ENCODE assay signal across 7 mouse cellular contexts in the genomic region with DNA sequence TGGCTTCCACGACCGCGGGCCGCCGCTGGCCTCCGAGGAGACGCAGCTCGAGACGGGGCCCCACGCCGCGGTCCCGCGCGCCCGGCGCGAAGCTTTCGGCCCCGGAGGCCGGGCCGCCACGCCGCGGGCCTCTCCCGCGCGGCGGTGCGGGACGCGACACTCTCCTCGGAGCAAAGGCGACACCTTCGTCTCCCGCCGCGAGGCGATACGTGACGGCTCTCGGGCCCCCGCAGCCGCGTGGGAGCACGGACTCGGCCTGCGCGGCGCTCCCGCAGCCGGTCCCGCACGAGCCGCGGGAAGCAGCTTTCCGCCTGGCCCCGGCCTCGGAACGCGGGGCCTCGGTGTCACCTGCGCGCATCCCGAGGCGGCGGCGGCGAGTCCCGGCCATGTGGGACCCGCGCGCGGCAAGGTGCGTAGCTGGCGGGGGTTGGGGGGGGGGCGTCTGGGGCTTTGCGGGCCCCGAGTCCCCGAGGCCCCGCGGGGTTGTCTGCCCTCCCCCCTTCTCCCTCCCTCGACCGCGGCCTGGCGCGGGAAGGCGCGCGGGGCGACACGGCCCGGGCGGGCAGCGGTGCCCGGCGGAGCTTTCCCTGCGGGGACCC. TPM values are rescaled to one million over a fixed set of nuclear protein-coding genes. Genes with fewer than 3 reads are reported as not detected.
A peak's percentile ranks its signal among the peaks of the same experiment; 100 is the strongest.
DNase-seq lines count a peak whose midpoint lies in the region; ATAC-seq and TF ChIP-seq lines count a peak whose summit lies in the region.

No protein-coding gene starts in this region.

- TF ChIP-seq POLR2A in cortical plate, adult 2 months (IDR thresholded peaks at IDR 0.05; ENCODE audit: extremely low read depth, insufficient read depth, low read length): no peak

- H3K36me3 ChIP-seq in kidney, embryonic 16.5 days (ENCODE audit: insufficient read depth, low read length): no peaks in the 10 kb centered on the region
- no peaks in the 10 kb centered on the region for H3K36me3 ChIP-seq in heart, postnatal 0 days (replicated peaks; ENCODE audit: control insufficient read depth, insufficient read depth, low read length)
- no peaks in the 10 kb centered on the region for H3K36me3 ChIP-seq in midbrain, embryonic 12.5 days

- peak overlapping the region; percentile 84 for H3K4me2 ChIP-seq in kidney, embryonic 16.5 days (replicated peaks; ENCODE audit: low read depth, low read length)
- H3K4me2 ChIP-seq in heart, postnatal 0 days (ENCODE audit: low read depth, low read length): peak overlapping the region; percentile 65
- peak overlapping the region; percentile 91 for H3K4me2 ChIP-seq in midbrain, embryonic 12.5 days (replicated peaks)

- H3K27ac ChIP-seq in kidney, embryonic 16.5 days (ENCODE audit: low read length): no peak overlapping the region
- H3K27ac ChIP-seq in cortical plate, adult 2 months (ENCODE audit: insufficient read depth, low read length): peak overlapping the region; percentile 98
- H3K27ac ChIP-seq in heart, postnatal 0 days (ENCODE audit: low read depth): no peak overlapping the region
- H3K27ac ChIP-seq in midbrain, embryonic 12.5 days (replicated peaks): no peak overlapping the region

- H3K9me3 ChIP-seq in kidney, embryonic 16.5 days (ENCODE audit: low read length): peaks cover 17% of the 10 kb centered on the region
- H3K9me3 ChIP-seq in heart, postnatal 0 days (replicated peaks; ENCODE audit: control insufficient read depth, low read length): peaks cover 13% of the 10 kb centered on the region; the same call in 1 of the 2 replicates
- H3K9me3 ChIP-seq in midbrain, embryonic 12.5 days: peaks cover 9% of the 10 kb centered on the region; the same call in 1 of the 2 replicates

- no peak for TF ChIP-seq EP300 in heart, postnatal 0 days (IDR thresholded peaks at IDR 0.05; ENCODE audit: low read depth)

- H3K4me1 ChIP-seq in kidney, embryonic 16.5 days (ENCODE audit: insufficient read depth, low read length): peaks cover 19% of the 10 kb centered on the region
- no peaks in the 10 kb centered on the region for H3K4me1 ChIP-seq in cortical plate, adult 2 months (ENCODE audit: control insufficient read depth, insufficient read depth, low read length)
- H3K4me1 ChIP-seq in heart, postnatal 0 days (ENCODE audit: control insufficient read depth, insufficient read depth): 0 out of 2 replicates have a peak, but pooled peaks cover 5% of the 10 kb centered on the region
- peaks cover 18% of the 10 kb centered on the region for H3K4me1 ChIP-seq in midbrain, embryonic 12.5 days

- H3K4me3 ChIP-seq in kidney, embryonic 16.5 days (ENCODE audit: low read length): peak overlapping the region; percentile 54
- H3K4me3 ChIP-seq in cortical plate, adult 2 months (ENCODE audit: insufficient read depth, low read length): peak overlapping the region; percentile 74
- H3K4me3 ChIP-seq in heart, postnatal 0 days (ENCODE audit: low read depth, low read length): peak overlapping the region; percentile 43
- peak overlapping the region; percentile 53 for H3K4me3 ChIP-seq in midbrain, embryonic 12.5 days

- TF ChIP-seq CTCF in cortical plate, adult 2 months (IDR thresholded peaks at IDR 0.05; ENCODE audit: extremely low read depth, insufficient read depth, low read length): no peak
- TF ChIP-seq CTCF in heart, postnatal 0 days (IDR thresholded peaks at IDR 0.05; ENCODE audit: low read depth): no peak

- WGBS in kidney, embryonic 16.5 days: 1% methylated on average over 56 of the region's 98 CpGs
- WGBS in heart, postnatal 0 days: 2% methylated on average over 52 of the region's 98 CpGs
- 2% methylated on average over 65 of the region's 98 CpGs for WGBS in midbrain, embryonic 12.5 days

- DNase-seq in kidney, postnatal 25 days: no peak
- no peak for DNase-seq in heart, postnatal 0 days (ENCODE audit: low spot score)
- DNase-seq in spleen, postnatal 36 days (ENCODE audit: low spot score in 2 of 2): no peak
- DNase-seq in layer of hippocampus, adult 8-10 months (ENCODE audit: low spot score in 2 of 2): no peak

- H3K9ac ChIP-seq in kidney, embryonic 16.5 days (replicated peaks; ENCODE audit: low read length): peak overlapping the region; percentile 39
- H3K9ac ChIP-seq in heart, postnatal 0 days (replicated peaks; ENCODE audit: low read depth, low read length): no peak overlapping the region
- H3K9ac ChIP-seq in midbrain, embryonic 12.5 days (replicated peaks): peak overlapping the region; percentile 49

- peak; percentile 32; the same call in 1 of the 2 replicates for ATAC-seq in kidney, embryonic 16.5 days (ENCODE audit: low FRiP score, low TSS enrichment)
- ATAC-seq in heart, postnatal 0 days (ENCODE audit: insufficient read depth, low read depth): no peak
- ATAC-seq in midbrain, embryonic 12.5 days (ENCODE audit: low FRiP score, low read depth): peak; percentile 52

- peaks cover 53% of the 10 kb centered on the region for H3K27me3 ChIP-seq in kidney, embryonic 16.5 days (ENCODE audit: insufficient read depth, low read length)
- H3K27me3 ChIP-seq in heart, postnatal 0 days (ENCODE audit: control insufficient read depth, insufficient read depth, low read length): peaks cover 54% of the 10 kb centered on the region
- H3K27me3 ChIP-seq in midbrain, embryonic 12.5 days: peaks cover 61% of the 10 kb centered on the region

RNA-seq across cellular contexts. Expression of gene Trank1, which starts 0.4 kb away (rescaled TPM):
- 0.37 and 0.66 TPM in 2 replicates for polyA plus RNA-seq in kidney, embryonic 16.5 days (2015; fragmentation: Nextera tagmentation; extraction: Ambion mirVana)
- polyA plus RNA-seq in cortical plate, adult 2 months (2012; rRNA removed): 383 and 430 TPM in 2 replicates
- total RNA-seq in heart, postnatal 0 days (2014; rRNA removed; ENCODE audit: low replicate concordance): 0.04 TPM in 1 of 2 replicates, not detected in the other
- not detected in 2 replicates for polyA plus RNA-seq in heart, postnatal 0 days (2015; fragmentation: Nextera tagmentation; extraction: Ambion mirVana)
- 1.7 and 1.9 TPM in 2 replicates for polyA plus RNA-seq in midbrain, embryonic 12.5 days (2016; fragmentation: Nextera tagmentation; extraction: Ambion mirVana)
- total RNA-seq in layer of hippocampus, adult 8-10 months (2022): 100 to 1,000 TPM; 194 to 269 (median 224) TPM

RNA-seq across cellular contexts. Expression of gene Epm2aip1, which starts 40.2 kb away (rescaled TPM):
- polyA plus RNA-seq in kidney, embryonic 16.5 days (2015; fragmentation: Nextera tagmentation; extraction: Ambion mirVana): 26.5 and 29.1 TPM in 2 replicates
- polyA plus RNA-seq in cortical plate, adult 2 months (2012; rRNA removed): 41.1 and 42.6 TPM in 2 replicates
- total RNA-seq in heart, postnatal 0 days (2014; rRNA removed; ENCODE audit: low replicate concordance): 28.2 and 33.0 TPM in 2 replicates
- polyA plus RNA-seq in heart, postnatal 0 days (2015; fragmentation: Nextera tagmentation; extraction: Ambion mirVana): 13.5 and 15.6 TPM in 2 replicates
- 47.3 and 51.5 TPM in 2 replicates for polyA plus RNA-seq in midbrain, embryonic 12.5 days (2016; fragmentation: Nextera tagmentation; extraction: Ambion mirVana)
- 10 to 100 TPM; 70.6 to 89.2 (median 80.9) TPM for total RNA-seq in layer of hippocampus, adult 8-10 months (2022)

RNA-seq across cellular contexts. Expression of gene Mlh1, which starts 40.4 kb away (rescaled TPM):
- 43.8 and 46.0 TPM in 2 replicates for polyA plus RNA-seq in kidney, embryonic 16.5 days (2015; fragmentation: Nextera tagmentation; extraction: Ambion mirVana)
- 28.4 and 37.9 TPM in 2 replicates for polyA plus RNA-seq in cortical plate, adult 2 months (2012; rRNA removed)
- 12.8 and 18.4 TPM in 2 replicates for total RNA-seq in heart, postnatal 0 days (2014; rRNA removed; ENCODE audit: low replicate concordance)
- 19.7 and 20.0 TPM in 2 replicates for polyA plus RNA-seq in heart, postnatal 0 days (2015; fragmentation: Nextera tagmentation; extraction: Ambion mirVana)
- polyA plus RNA-seq in midbrain, embryonic 12.5 days (2016; fragmentation: Nextera tagmentation; extraction: Ambion mirVana): 46.8 and 47.4 TPM in 2 replicates
- total RNA-seq in layer of hippocampus, adult 8-10 months (2022): 10 to 100 TPM; 13.5 to 18.4 (median 15.3) TPM

Comparison
In these comparisons a context has a peak if more than half of its experiments do, and no peak if none do; other contexts are left out.
1. RNA of gene Trank1, which starts 0.4 kb away (polyA plus RNA-seq): 383 to 430 TPM in cortical plate, adult 2 months; 1.7 to 1.9 TPM in midbrain, embryonic 12.5 days, 0.37 to 0.66 TPM in kidney, embryonic 16.5 days and not detected in heart, postnatal 0 days; every median in the first group is over 100 times any median in the second.
2. Peak in every context shown above with its lines, with median percentiles within 50 percentile points of each other: H3K4me2 ChIP-seq and H3K4me3 ChIP-seq.